Mouse (Mus musculus) kidney, adult 2 months (tissue): ENCODE measurements around the gene Rtp4.

ENCODE experiments used
- CTCF ChIP-seq: fragments of 200-500 bp; conservative IDR thresholded peaks from 2 replicates; pipeline ENCODE4 v1.5.1; 2011; ENCODE audit warnings: low read depth, mild to moderate bottlenecking, control low read depth, low read length, moderate library complexity, mixed read lengths; ENCODE audit not compliant: insufficient read depth, insufficient read length
- POLR2A ChIP-seq: fragments of 200-500 bp; IDR thresholded peaks from one replicate; pipeline ENCODE4 v1.6.1; 2011; ENCODE audit warnings: low read depth, low read length, control low read depth

DNA sequence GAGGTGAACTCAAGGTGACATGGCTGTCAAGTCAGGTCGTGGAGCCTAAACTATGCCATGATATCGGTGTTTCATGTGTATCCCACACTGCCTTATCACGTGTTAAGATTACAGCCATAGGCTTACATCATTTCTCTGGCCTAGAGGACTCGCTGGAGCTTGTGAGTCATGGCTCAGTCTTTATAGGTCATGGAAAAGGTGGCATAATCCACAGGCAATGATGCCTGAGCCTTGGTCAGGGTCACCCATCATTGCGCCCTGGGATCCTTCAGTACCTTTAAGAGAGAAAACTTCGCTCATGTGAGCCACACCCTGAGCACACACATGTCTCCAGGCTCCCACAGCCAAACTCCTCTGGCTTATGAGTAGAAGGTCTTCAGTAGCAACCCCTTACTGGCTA, 48.5 kb upstream of the Rtp4 start:
- TF ChIP-seq CTCF (no peak), POLR2A (no peak)
